Mouse (Mus musculus): ENCODE measurements around the gene Trub1. TPM values are rescaled to one million over a fixed set of nuclear protein-coding genes. Genes with fewer than 3 reads are reported as not detected.

Trub1 gene
- polyA plus RNA-seq, 1 experiment from 2014 or later = 13.6 TPM

DNA sequence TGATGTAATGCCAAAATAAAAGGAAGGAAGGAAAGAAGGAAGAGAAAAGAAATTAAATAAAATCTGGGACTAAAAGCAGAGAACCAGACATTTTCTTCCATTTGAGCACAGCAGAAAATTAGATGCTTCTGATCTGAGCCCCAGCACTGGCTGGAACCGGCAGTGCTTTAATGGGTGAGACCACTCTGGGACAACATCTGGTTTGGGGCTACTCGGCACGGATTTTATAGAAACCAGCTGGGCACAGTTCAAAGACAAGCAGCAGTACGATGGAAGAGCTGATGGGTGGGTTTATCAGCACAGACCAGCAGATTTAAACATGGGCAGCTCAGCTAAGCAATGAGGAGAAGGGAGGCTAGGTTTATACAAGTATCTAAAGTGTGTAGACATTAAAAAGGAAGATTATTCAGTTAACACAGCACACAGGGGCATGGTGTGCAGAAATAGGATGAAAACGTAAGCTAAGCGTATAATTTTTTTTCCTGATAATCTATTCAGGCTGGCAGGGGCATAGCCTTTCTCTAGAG is 46.2 kb downstream of the Trub1 start:
- Histone ChIP-seq H3K27ac (no peak overlapping the region), H3K36me3 (replicated peaks; ENCODE audit: control insufficient read depth, insufficient read depth) (no peaks in the 10 kb centered on the region), H3K9me3 (ENCODE audit: control insufficient read depth, low read length) (no peaks in the 10 kb centered on the region), H3K4me2 (replicated peaks) (no peak overlapping the region), H3K9ac (no peak overlapping the region), H3K27me3 (ENCODE audit: control insufficient read depth, insufficient read depth, low read length) (no peaks in the 10 kb centered on the region), H3K4me3 (replicated peaks; ENCODE audit: low read length) (no peak overlapping the region), H3K4me1 (replicated peaks; ENCODE audit: control insufficient read depth, insufficient read depth, low read length) (no peaks in the 10 kb centered on the region)
- WGBS = 63% methylated on average over 6 of the region's 6 CpGs
- DNase-seq (ENCODE audit: low spot score) = no peak
- ATAC-seq (ENCODE audit: low FRiP score) = no peak

DNA sequence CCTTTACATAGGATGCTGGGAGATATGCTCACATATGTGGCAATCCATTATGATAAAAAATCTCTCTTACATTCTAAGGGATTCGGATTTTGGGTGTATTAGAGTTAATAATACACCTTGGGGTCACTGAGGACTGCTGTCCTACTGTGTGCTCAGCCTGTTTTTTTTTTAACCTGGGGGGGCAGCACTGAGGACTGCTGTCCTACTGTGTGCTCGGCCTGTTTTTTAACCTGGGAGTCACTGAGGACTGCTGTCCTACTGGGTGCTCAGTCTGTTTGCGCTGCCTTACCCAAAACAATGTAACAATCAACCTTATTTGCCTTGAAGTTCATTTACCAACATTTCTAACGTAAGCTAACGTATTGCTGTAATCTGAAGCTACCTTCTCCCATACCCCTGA is 47.5 kb downstream of the Trub1 start:
- no peak overlapping the region for H3K9ac ChIP-seq
- 0 out of 2 replicates have a peak, but pooled peaks cover 2% of the 10 kb centered on the region for H3K4me1 ChIP-seq (replicated peaks; ENCODE audit: control insufficient read depth, insufficient read depth, low read length)
- no peak overlapping the region for H3K27ac ChIP-seq
- no peaks in the 10 kb centered on the region for H3K36me3 ChIP-seq (replicated peaks; ENCODE audit: control insufficient read depth, insufficient read depth)
- DNase-seq (ENCODE audit: low spot score) (no peak), ATAC-seq (ENCODE audit: low FRiP score) (no peak)
- WGBS = 96% methylated on average over 5 of the region's 5 CpGs
- H3K4me3 ChIP-seq (replicated peaks; ENCODE audit: low read length) = no peak overlapping the region
- H3K9me3 ChIP-seq (ENCODE audit: control insufficient read depth, low read length) = no peaks in the 10 kb centered on the region
- H3K27me3 ChIP-seq (ENCODE audit: control insufficient read depth, insufficient read depth, low read length) = no peaks in the 10 kb centered on the region
- no peak overlapping the region for H3K4me2 ChIP-seq (replicated peaks)

DNA sequence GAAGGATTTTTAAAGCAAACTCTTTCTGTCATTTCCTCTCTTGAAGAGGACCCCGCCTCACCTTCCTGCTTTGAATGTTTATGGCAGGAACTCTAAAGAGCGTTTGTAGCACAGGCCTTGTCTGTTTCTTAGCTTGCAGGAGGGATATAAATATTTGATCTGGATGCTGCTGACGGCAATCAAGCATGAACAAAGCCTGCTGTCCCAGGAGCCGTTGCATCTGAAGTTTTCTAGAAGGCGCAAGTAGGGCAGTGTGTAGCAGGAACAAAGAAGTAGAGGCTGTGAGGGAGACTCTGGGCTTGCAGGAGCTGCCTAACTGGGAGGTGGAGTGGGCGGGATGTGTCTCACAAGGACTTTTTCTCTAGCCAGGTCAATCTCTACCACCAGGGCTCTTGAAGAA is 50.4 kb downstream of the Trub1 start:
- no peak overlapping the region for H3K27ac ChIP-seq

DNA sequence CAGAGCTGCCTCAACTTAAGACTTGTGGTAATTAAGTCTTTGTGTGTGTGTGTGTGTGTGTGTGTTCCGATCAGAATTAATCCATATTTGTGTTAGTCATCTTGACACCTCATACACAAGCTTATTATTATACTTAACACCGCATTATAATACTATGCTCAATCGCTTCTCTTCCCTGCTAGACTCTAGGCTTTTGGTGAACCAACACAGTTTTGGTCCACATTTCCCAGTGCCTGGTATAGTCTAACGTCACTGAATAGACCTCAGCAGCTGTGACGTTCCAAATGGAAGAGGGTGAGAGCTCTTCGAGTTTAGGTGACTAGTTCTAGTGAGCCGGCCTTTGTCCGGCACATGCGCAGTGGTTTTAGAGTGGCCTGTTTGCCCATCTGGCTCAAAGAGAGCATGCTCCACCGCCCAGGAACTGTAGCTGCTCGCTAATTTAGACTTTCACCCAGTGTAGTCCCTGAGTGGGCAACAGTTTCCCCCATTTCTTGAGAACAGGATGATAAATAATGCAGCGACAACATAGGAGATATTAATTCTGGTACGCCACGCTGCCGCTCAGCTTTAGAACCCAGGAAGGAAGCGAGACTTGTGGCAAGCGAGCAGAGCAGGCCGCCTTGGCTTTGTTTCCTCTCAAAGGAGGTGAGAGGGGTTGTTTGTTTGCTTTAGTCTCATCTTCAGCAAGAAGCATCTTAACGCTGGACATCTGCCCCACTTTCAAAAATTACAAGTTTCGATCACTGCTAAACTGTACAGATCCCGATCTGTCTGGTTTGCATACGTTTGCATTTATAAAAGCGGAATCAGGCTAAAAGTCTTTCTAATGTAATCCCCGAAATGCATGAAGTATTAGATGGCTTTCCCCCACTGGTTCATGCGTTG is 52.6 kb downstream of the Trub1 start:
- WGBS = 62% methylated on average over 25 of the region's 25 CpGs
- Histone ChIP-seq H3K4me3 (replicated peaks; ENCODE audit: low read length) (no peak overlapping the region), H3K36me3 (replicated peaks; ENCODE audit: control insufficient read depth, insufficient read depth) (no peaks in the 10 kb centered on the region), H3K27me3 (ENCODE audit: control insufficient read depth, insufficient read depth, low read length) (no peaks in the 10 kb centered on the region), H3K27ac (no peak overlapping the region), H3K4me2 (replicated peaks) (no peak overlapping the region), H3K4me1 (replicated peaks; ENCODE audit: control insufficient read depth, insufficient read depth, low read length) (peaks cover 5% of the 10 kb centered on the region; the same call in 1 of the 2 replicates), H3K9me3 (ENCODE audit: control insufficient read depth, low read length) (no peaks in the 10 kb centered on the region), H3K9ac (no peak overlapping the region)
- ATAC-seq (ENCODE audit: low FRiP score) (no peak), DNase-seq (ENCODE audit: low spot score) (no peak)

More for the DNA sequence above, 50.4 kb downstream of the Trub1 start:
- no peaks in the 10 kb centered on the region for H3K36me3 ChIP-seq (replicated peaks; ENCODE audit: control insufficient read depth, insufficient read depth)
- no peaks in the 10 kb centered on the region for H3K9me3 ChIP-seq (ENCODE audit: control insufficient read depth, low read length)
- H3K27me3 ChIP-seq (ENCODE audit: control insufficient read depth, insufficient read depth, low read length) = no peaks in the 10 kb centered on the region
- ATAC-seq (ENCODE audit: low FRiP score) = no peak
- no peak overlapping the region for H3K9ac ChIP-seq
- no peak overlapping the region for H3K4me2 ChIP-seq (replicated peaks)
- DNase-seq (ENCODE audit: low spot score) = no peak
- no peak overlapping the region for H3K4me3 ChIP-seq (replicated peaks; ENCODE audit: low read length)
- WGBS = 65% methylated on average over 6 of the region's 6 CpGs
- peaks cover 5% of the 10 kb centered on the region; the same call in 1 of the 2 replicates for H3K4me1 ChIP-seq (replicated peaks; ENCODE audit: control insufficient read depth, insufficient read depth, low read length)

DNA sequence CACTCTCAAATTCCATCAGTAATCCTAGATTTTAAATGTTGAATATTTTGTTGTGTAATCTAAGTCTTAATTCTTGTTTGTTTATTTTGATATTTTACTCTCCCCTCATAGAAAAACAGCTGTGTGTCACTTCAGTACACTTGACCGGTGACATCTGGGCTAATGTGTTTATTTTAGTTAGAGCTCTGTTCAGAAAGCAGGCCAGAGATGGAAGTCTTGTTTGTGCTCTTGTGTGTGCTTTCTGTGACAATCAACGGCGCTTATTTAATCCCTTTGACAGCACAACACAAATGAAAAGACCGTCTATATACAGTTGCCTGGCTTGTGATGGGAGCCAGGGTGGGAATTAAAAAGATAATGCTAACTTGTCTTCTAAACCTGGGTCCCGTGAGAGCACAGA is 53.9 kb downstream of the Trub1 start:
- no peaks in the 10 kb centered on the region for H3K9me3 ChIP-seq (ENCODE audit: control insufficient read depth, low read length)
- no peak overlapping the region for H3K4me2 ChIP-seq (replicated peaks)
- no peaks in the 10 kb centered on the region for H3K36me3 ChIP-seq (replicated peaks; ENCODE audit: control insufficient read depth, insufficient read depth)
- ATAC-seq (ENCODE audit: low FRiP score) = no peak
- 46% methylated on average over 5 of the region's 5 CpGs for WGBS
- H3K27ac ChIP-seq = no peak overlapping the region
- no peak overlapping the region for H3K9ac ChIP-seq
- DNase-seq (ENCODE audit: low spot score) = no peak
- no peaks in the 10 kb centered on the region for H3K27me3 ChIP-seq (ENCODE audit: control insufficient read depth, insufficient read depth, low read length)
- peaks cover 5% of the 10 kb centered on the region; the same call in 1 of the 2 replicates for H3K4me1 ChIP-seq (replicated peaks; ENCODE audit: control insufficient read depth, insufficient read depth, low read length)
- H3K4me3 ChIP-seq (replicated peaks; ENCODE audit: low read length) = no peak overlapping the region

DNA sequence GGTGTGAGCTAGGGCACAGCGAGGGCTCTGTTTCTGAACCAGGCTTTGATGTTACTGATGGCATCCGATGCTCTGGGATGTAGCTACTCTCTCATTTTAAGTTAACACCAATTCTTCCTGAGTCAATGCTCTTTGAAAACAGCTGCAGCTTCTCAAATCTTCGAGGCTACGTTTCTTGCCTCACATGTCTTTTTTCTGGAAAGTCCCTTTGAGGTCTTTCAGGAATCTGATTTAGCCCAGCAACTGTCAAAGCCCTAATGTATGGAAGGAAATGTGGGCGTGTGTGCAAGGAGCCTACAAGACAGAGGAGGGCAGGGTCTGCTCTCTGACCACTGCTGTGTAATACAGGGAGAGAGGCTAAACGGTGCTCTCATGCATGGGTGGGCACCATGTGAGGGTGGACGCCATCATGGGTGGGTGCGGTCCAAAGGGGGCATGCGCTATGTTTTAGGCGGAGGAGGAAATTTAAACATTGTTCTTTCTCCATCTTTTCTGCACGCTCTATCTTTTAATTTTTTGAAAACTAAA is 55.6 kb downstream of the Trub1 start:
- no peaks in the 10 kb centered on the region for H3K27me3 ChIP-seq (ENCODE audit: control insufficient read depth, insufficient read depth, low read length)
- no peak overlapping the region for H3K4me2 ChIP-seq (replicated peaks)
- no peak overlapping the region for H3K4me3 ChIP-seq (replicated peaks; ENCODE audit: low read length)
- DNase-seq (ENCODE audit: low spot score) (no peak), ATAC-seq (ENCODE audit: low FRiP score) (no peak)
- WGBS = 86% methylated on average over 11 of the region's 11 CpGs
- H3K36me3 ChIP-seq (replicated peaks; ENCODE audit: control insufficient read depth, insufficient read depth) = no peaks in the 10 kb centered on the region
- H3K9me3 ChIP-seq (ENCODE audit: control insufficient read depth, low read length) = no peaks in the 10 kb centered on the region
- no peak overlapping the region for H3K27ac ChIP-seq
- peaks cover 5% of the 10 kb centered on the region; the same call in 1 of the 2 replicates for H3K4me1 ChIP-seq (replicated peaks; ENCODE audit: control insufficient read depth, insufficient read depth, low read length)
- H3K9ac ChIP-seq = no peak overlapping the region

DNA sequence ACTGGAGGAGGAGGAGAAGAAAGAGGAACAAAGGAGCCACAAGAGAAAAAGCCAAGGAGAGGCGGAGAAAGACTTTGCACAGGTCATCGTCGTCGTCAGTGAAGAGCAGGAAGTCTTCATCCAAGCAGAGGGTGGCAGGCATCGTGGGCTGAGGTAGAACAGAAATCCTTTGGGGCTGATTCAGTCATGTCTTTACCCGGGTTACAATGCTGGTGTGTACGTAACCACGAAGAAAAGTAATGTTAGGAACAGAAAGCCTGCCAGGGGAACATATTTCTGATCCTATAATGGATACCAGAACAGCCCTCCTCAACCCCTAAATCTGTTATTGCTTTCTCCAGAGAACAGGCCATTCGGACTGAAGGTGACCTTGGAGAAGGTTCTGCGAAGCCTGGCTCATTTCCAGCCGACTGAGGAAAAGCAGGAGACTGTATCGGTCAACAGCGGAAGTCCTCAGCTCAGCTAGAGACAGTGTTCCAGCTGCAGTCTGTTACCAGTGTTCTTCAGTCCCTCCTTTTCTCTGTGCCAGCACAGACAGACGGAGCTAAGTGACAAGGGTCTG is 57.1 kb downstream of the Trub1 start:
- H3K4me1 ChIP-seq (replicated peaks; ENCODE audit: control insufficient read depth, insufficient read depth, low read length) = peaks cover 5% of the 10 kb centered on the region; the same call in 1 of the 2 replicates
- no peak overlapping the region for H3K27ac ChIP-seq
- H3K4me2 ChIP-seq (replicated peaks) = no peak overlapping the region
- H3K36me3 ChIP-seq (replicated peaks; ENCODE audit: control insufficient read depth, insufficient read depth) = no peaks in the 10 kb centered on the region
- no peaks in the 10 kb centered on the region for H3K27me3 ChIP-seq (ENCODE audit: control insufficient read depth, insufficient read depth, low read length)
- no peak overlapping the region for H3K9ac ChIP-seq
- ATAC-seq (ENCODE audit: low FRiP score) (no peak), DNase-seq (ENCODE audit: low spot score) (no peak)
- WGBS = 63% methylated on average over 14 of the region's 14 CpGs
- H3K4me3 ChIP-seq (replicated peaks; ENCODE audit: low read length) = no peak overlapping the region
- H3K9me3 ChIP-seq (ENCODE audit: control insufficient read depth, low read length) = no peaks in the 10 kb centered on the region

DNA sequence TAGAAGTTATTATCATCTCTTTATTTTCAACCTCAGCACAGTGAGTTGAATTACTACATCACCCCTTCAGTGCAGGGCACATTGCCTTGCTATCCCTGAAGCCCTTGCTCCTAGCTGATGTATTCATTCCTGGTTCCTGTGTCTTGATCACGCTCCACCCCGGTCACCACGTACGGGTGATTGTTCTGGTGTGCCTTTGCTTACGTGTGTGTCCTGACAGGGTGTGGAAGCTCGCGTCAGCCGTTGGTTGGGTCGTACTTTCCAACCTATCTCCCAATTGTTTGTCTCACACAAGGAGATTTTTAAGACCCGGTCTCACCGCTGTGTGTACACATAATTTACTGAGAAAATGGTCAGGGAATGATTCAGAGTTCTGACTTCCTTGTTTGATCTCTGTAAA is 58.1 kb downstream of the Trub1 start:
- ATAC-seq (ENCODE audit: low FRiP score) = no peak
- Histone ChIP-seq H3K27ac (no peak overlapping the region), H3K9me3 (ENCODE audit: control insufficient read depth, low read length) (no peaks in the 10 kb centered on the region), H3K4me3 (replicated peaks; ENCODE audit: low read length) (no peak overlapping the region), H3K27me3 (ENCODE audit: control insufficient read depth, insufficient read depth, low read length) (no peaks in the 10 kb centered on the region), H3K4me1 (replicated peaks; ENCODE audit: control insufficient read depth, insufficient read depth, low read length) (no peaks in the 10 kb centered on the region; the same call in 1 of the 2 replicates), H3K36me3 (replicated peaks; ENCODE audit: control insufficient read depth, insufficient read depth) (no peaks in the 10 kb centered on the region), H3K4me2 (replicated peaks) (no peak overlapping the region), H3K9ac (no peak overlapping the region)
- WGBS = 93% methylated on average over 11 of the region's 11 CpGs
- no peak for DNase-seq (ENCODE audit: low spot score)

DNA sequence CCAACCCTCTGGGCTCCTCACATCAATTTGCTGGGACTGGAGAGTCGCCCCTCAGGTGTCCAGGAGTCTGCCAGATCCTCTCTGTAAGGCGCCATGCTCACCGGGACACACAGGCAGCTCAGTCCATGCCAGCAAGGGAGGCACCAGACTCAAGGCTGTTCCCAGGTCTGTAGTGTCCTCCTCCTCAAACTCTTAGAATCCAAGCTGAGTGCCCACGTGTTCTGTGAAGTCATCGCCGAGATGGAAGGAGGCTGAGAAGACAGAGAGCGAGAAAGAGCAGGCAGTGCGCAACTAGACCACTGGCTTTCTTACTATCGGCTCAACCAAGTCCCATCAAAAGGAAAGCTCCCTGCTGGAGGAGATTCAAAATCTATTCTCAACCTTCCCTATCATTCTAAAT is 60.4 kb downstream of the Trub1 start:
- Histone ChIP-seq H3K4me3 (replicated peaks; ENCODE audit: low read length) (no peak overlapping the region), H3K27me3 (ENCODE audit: control insufficient read depth, insufficient read depth, low read length) (no peaks in the 10 kb centered on the region), H3K36me3 (replicated peaks; ENCODE audit: control insufficient read depth, insufficient read depth) (no peaks in the 10 kb centered on the region), H3K9ac (no peak overlapping the region), H3K4me1 (replicated peaks; ENCODE audit: control insufficient read depth, insufficient read depth, low read length) (no peaks in the 10 kb centered on the region), H3K9me3 (ENCODE audit: control insufficient read depth, low read length) (no peaks in the 10 kb centered on the region), H3K4me2 (replicated peaks) (no peak overlapping the region), H3K27ac (no peak overlapping the region)
- ATAC-seq (ENCODE audit: low FRiP score) = no peak
- 90% methylated on average over 9 of the region's 9 CpGs for WGBS
- DNase-seq (ENCODE audit: low spot score) = no peak
